Mouse (Mus musculus): ENCODE results near the gene Dnah2. TPM values are rescaled to one million over a fixed set of nuclear protein-coding genes. Genes with fewer than 3 reads are reported as not detected.
A peak's percentile ranks its signal among the peaks of the same experiment; 100 is the strongest.

Gene Dnah2
- polyA plus RNA-seq, 1 experiment from 2014 or later, result 8.7 TPM

DNA sequence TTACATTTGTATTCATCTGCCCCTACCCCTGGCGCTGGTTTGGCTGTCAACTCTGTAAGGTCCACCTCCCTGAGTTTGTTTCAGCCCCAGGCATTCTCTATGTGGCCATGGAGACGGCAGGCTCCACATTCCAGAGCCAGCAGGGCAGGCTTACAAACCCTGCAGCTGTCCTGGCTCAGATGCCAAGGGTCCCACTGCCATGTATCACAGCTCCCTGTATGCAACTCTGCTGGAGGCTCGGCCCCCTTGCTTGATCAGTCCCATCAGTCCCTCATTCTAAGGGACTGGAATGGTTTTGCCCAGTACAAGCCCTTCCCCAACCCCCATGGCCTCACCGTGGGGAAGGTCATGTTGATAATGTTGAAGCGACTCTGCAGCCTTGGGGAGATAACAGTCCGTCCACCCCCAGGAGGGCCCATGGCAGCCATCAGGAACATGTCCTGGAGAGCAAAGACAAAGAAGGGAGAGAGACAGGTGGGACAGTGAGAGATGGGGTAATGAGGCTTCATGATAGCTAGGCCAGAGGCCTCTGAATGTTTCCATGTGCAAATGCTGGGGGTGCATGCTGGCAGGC lies 91.8 kb downstream of the Dnah2 start:
- no peak overlapping the region for H3K9ac ChIP-seq (ENCODE audit: low read depth, low read length)
- no peaks in the 10 kb centered on the region for H3K36me3 ChIP-seq (ENCODE audit: control insufficient read depth, insufficient read depth)
- TF ChIP-seq CTCF (IDR thresholded peaks at IDR 0.05; ENCODE audit: low read depth), result no peak
- ATAC-seq, result no peak
- H3K27ac ChIP-seq (ENCODE audit: low read depth, low read length), result no peak overlapping the region
- H3K9me3 ChIP-seq (ENCODE audit: control insufficient read depth), result no peaks in the 10 kb centered on the region
- WGBS, result 42% methylated on average over 6 of the region's 6 CpGs
- no peak overlapping the region for H3K4me3 ChIP-seq (ENCODE audit: low read depth, low read length)
- no peaks in the 10 kb centered on the region for H3K27me3 ChIP-seq (replicated peaks; ENCODE audit: control insufficient read depth, insufficient read depth, low read length)
- H3K4me1 ChIP-seq (replicated peaks; ENCODE audit: control insufficient read depth, insufficient read depth, low read length), result no peaks in the 10 kb centered on the region
- no peak overlapping the region for H3K4me2 ChIP-seq (replicated peaks; ENCODE audit: low read depth)

DNA sequence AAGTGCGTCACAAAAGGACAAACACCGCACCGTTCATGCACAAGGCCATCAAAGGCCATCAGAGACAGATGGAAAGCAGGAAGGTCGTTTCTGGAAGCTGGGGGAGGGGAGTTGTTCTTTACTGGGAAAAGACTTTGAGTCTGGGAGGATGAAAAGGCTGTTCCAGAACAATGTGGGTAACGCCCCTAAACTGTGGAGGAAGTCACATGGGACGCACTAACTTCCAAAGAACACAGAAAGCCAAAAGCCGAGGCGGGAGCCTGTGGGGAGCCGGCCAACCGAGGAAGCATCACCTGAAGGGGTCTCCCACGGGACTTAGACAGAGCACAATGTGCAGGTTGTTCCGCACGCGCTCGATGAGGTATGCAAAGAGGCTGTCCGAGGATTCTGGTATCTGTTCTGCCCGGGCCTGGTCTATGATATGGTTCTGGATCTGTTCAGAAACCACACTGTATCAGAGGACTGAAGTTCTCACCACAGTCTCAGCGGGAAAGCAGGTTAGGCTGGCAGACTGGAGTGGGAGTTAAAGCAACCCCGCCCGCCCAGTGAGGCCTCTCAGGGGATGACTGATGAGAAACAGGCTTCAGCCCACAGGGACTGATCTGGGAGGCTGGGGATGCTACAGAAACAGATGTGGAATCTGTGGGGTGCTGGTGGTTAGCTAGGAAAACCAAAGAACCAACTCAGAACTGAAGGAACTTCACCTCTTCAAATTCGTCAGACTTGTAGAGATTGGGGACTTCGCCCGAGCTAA lies 96.6 kb downstream of the Dnah2 start:
- 0 out of 2 replicates have a peak, but pooled peaks have one; percentile 47 for ATAC-seq
- Histone ChIP-seq H3K9ac (ENCODE audit: low read depth, low read length) (peak overlapping the region; percentile 1; the same call in 1 of the 2 replicates), H3K4me2 (replicated peaks; ENCODE audit: low read depth) (peak overlapping the region; percentile 24; the same call in 1 of the 2 replicates), H3K27ac (ENCODE audit: low read depth, low read length) (peak overlapping the region; percentile 23), H3K9me3 (ENCODE audit: control insufficient read depth) (no peaks in the 10 kb centered on the region), H3K27me3 (replicated peaks; ENCODE audit: control insufficient read depth, insufficient read depth, low read length) (no peaks in the 10 kb centered on the region), H3K4me3 (ENCODE audit: low read depth, low read length) (no peak overlapping the region), H3K36me3 (ENCODE audit: control insufficient read depth, insufficient read depth) (no peaks in the 10 kb centered on the region), H3K4me1 (replicated peaks; ENCODE audit: control insufficient read depth, insufficient read depth, low read length) (no peaks in the 10 kb centered on the region)
- no peak for TF ChIP-seq CTCF (IDR thresholded peaks at IDR 0.05; ENCODE audit: low read depth)
- 53% methylated on average over 23 of the region's 23 CpGs for WGBS

DNA sequence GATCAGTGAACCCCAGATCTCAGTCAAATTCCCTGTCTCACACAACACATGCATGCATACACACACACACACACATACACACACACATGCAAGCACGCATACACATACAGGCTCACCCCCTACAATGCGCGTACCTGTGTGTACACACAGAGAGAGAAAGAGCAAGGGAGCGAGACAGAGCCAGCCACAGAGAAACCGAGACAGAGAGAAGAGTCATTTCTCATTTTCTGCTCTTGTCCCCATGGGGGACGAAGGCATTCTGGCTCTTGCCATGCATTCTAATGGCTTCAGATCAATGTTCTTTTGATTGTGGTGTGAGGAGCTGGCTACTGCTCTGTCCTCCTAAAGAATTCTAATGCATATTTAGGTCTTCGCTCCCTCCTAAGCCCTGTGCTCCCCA lies 101.6 kb downstream of the Dnah2 start:
- Histone ChIP-seq H3K4me3 (ENCODE audit: low read depth, low read length) (no peak overlapping the region), H3K27me3 (replicated peaks; ENCODE audit: control insufficient read depth, insufficient read depth, low read length) (no peaks in the 10 kb centered on the region), H3K27ac (ENCODE audit: low read depth, low read length) (no peak overlapping the region), H3K4me2 (replicated peaks; ENCODE audit: low read depth) (no peak overlapping the region), H3K4me1 (replicated peaks; ENCODE audit: control insufficient read depth, insufficient read depth, low read length) (no peaks in the 10 kb centered on the region), H3K9ac (ENCODE audit: low read depth, low read length) (no peak overlapping the region), H3K9me3 (ENCODE audit: control insufficient read depth) (no peaks in the 10 kb centered on the region), H3K36me3 (ENCODE audit: control insufficient read depth, insufficient read depth) (no peaks in the 10 kb centered on the region)
- TF ChIP-seq CTCF (IDR thresholded peaks at IDR 0.05; ENCODE audit: low read depth), result no peak
- WGBS, result 89% methylated on average over 7 of the region's 7 CpGs
- no peak for ATAC-seq

DNA sequence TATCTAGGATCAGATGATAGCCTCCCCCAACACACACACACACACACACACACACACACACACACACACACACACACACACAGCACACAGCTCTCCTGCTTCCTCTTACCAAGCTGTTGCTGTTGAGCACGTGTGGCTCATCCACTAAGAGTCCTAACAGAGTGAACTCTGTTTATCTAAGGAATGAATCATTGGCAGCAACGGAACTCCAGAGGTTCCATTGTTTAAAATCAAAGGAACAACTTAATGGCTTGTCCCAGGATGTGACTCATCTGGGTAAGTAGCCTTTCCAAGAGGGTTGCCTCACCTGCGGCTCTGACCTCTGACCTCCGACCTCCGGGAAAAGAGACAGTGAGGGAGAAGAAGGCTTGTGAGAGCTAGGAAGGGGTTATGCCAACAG lies 105.6 kb downstream of the Dnah2 start:
- whole genome bisulfite sequencing, result 8% methylated on average over 5 of the region's 5 CpGs
- no peak overlapping the region for H3K4me3 ChIP-seq (ENCODE audit: low read depth, low read length)
- H3K27ac ChIP-seq (ENCODE audit: low read depth, low read length), result no peak overlapping the region
- no peaks in the 10 kb centered on the region for H3K27me3 ChIP-seq (replicated peaks; ENCODE audit: control insufficient read depth, insufficient read depth, low read length)
- TF ChIP-seq CTCF (IDR thresholded peaks at IDR 0.05; ENCODE audit: low read depth), result no peak
- H3K36me3 ChIP-seq (ENCODE audit: control insufficient read depth, insufficient read depth), result no peaks in the 10 kb centered on the region
- ATAC-seq, result peak; percentile 86
- no peak overlapping the region for H3K4me2 ChIP-seq (replicated peaks; ENCODE audit: low read depth)
- H3K9ac ChIP-seq (ENCODE audit: low read depth, low read length), result no peak overlapping the region
- no peaks in the 10 kb centered on the region for H3K9me3 ChIP-seq (ENCODE audit: control insufficient read depth)
- H3K4me1 ChIP-seq (replicated peaks; ENCODE audit: control insufficient read depth, insufficient read depth, low read length), result no peaks in the 10 kb centered on the region

DNA sequence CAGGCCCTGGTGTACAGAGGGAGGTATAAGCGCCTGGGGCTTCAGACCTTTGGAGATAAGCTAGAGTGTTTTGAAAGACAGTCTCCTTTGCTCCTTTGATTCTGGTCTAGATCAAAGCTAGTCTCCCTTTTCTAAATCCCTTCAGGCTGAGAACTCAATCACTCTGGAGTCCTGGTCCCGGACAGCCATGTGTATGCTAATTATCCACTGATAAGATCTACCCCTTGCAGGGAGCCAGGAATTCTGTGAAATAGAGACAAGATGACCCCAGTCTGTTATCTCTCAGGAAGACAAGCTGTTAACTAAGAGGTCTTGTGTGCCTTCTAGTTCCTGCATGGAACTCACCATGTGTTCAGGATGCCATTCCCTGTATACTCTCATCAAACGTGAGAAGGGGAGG lies 111.6 kb downstream of the Dnah2 start:
- 53% methylated on average over 3 of the region's 3 CpGs for WGBS
- no peak overlapping the region for H3K27ac ChIP-seq (ENCODE audit: low read depth, low read length)
- H3K4me3 ChIP-seq (ENCODE audit: low read depth, low read length), result no peak overlapping the region
- no peaks in the 10 kb centered on the region for H3K9me3 ChIP-seq (ENCODE audit: control insufficient read depth)
- H3K4me2 ChIP-seq (replicated peaks; ENCODE audit: low read depth), result no peak overlapping the region
- H3K9ac ChIP-seq (ENCODE audit: low read depth, low read length), result no peak overlapping the region
- H3K36me3 ChIP-seq (ENCODE audit: control insufficient read depth, insufficient read depth), result no peaks in the 10 kb centered on the region
- H3K27me3 ChIP-seq (replicated peaks; ENCODE audit: control insufficient read depth, insufficient read depth, low read length), result no peaks in the 10 kb centered on the region
- H3K4me1 ChIP-seq (replicated peaks; ENCODE audit: control insufficient read depth, insufficient read depth, low read length), result no peaks in the 10 kb centered on the region
- ATAC-seq, result no peak
- no peak for TF ChIP-seq CTCF (IDR thresholded peaks at IDR 0.05; ENCODE audit: low read depth)

DNA sequence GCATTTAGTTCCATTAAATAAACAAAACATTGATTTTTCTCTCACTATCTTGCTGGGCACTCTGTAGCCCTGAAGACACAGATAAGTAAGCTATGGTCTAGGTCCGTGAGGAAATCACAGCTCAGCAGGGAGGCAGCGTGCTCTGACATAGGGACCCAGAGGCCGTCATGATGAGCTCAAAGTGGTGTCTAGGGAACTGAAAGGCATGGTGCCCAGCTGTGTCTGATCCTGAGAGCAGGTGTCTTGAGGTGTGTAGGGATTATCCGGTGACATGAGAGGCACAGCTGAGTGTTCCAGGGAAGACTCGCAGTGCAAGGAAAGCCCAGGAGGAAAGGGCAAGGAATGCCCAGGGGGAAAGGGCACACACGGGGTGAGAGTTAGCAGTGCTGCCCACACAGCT lies 115.7 kb downstream of the Dnah2 start:
- no peak for TF ChIP-seq CTCF (IDR thresholded peaks at IDR 0.05; ENCODE audit: low read depth)
- WGBS, result 66% methylated on average over 6 of the region's 6 CpGs
- peaks cover 4% of the 10 kb centered on the region; the same call in 1 of the 2 replicates for H3K4me1 ChIP-seq (replicated peaks; ENCODE audit: control insufficient read depth, insufficient read depth, low read length)

More for the DNA sequence above, 115.7 kb downstream of the Dnah2 start:
- ATAC-seq, result no peak
- Histone ChIP-seq H3K27me3 (replicated peaks; ENCODE audit: control insufficient read depth, insufficient read depth, low read length) (no peaks in the 10 kb centered on the region), H3K4me3 (ENCODE audit: low read depth, low read length) (no peak overlapping the region), H3K9ac (ENCODE audit: low read depth, low read length) (no peak overlapping the region), H3K4me2 (replicated peaks; ENCODE audit: low read depth) (no peak overlapping the region), H3K36me3 (ENCODE audit: control insufficient read depth, insufficient read depth) (no peaks in the 10 kb centered on the region), H3K9me3 (ENCODE audit: control insufficient read depth) (no peaks in the 10 kb centered on the region), H3K27ac (ENCODE audit: low read depth, low read length) (no peak overlapping the region)
